Mouse (Mus musculus) intestine, postnatal 0 days (tissue): ENCODE data around the gene Nr1i3. TPM values are rescaled to one million over a fixed set of nuclear protein-coding genes. Genes with fewer than 3 reads are reported as not detected.
A peak's percentile ranks its signal among the peaks of the same experiment; 100 is the strongest.

Experiments used
- ATAC-seq: fragments of 200-750 bp; cut with Nextera tagmentation; 2 replicates; pipeline ENCODE4 v1.8.0; 2017; ENCODE audit warnings: mild to moderate bottlenecking, moderate TSS enrichment, moderate library complexity
- H3K27ac ChIP-seq: fragments of 300-500 bp; sonication (generic); 2 replicates; pipeline ENCODE4 v1.5.1; 2014; ENCODE audit warnings: mild to moderate bottlenecking, low read depth, low read length, moderate library complexity
- H3K27me3 ChIP-seq: fragments of 300-500 bp; sonication (generic); replicated peaks from 2 replicates; pipeline ENCODE4 v1.6.1; 2014; ENCODE audit warnings: low read length, mixed read lengths; ENCODE audit not compliant: control insufficient read depth, insufficient read depth
- H3K36me3 ChIP-seq: fragments of 300-500 bp; sonication (generic); 2 replicates; pipeline ENCODE4 v1.6.1; 2014; ENCODE audit warnings: mild to moderate bottlenecking, moderate library complexity; ENCODE audit not compliant: control insufficient read depth, insufficient read depth
- H3K4me1 ChIP-seq: fragments of 300-500 bp; sonication (generic); replicated peaks from 2 replicates; pipeline ENCODE4 v1.6.1; 2014; ENCODE audit warnings: antibody characterized with exemption, low read length, mixed read lengths; ENCODE audit not compliant: control insufficient read depth, insufficient read depth
- H3K4me2 ChIP-seq: fragments of 300-500 bp; sonication (generic); replicated peaks from 2 replicates; pipeline ENCODE4 v1.6.1; 2014; ENCODE audit warnings: low read depth, mild to moderate bottlenecking, moderate library complexity
- H3K4me3 ChIP-seq: fragments of 300-500 bp; sonication (generic); 2 replicates; pipeline ENCODE4 v1.5.1; 2014; ENCODE audit warnings: low read depth, low read length
- H3K9ac ChIP-seq: fragments of 300-500 bp; sonication (generic); 2 replicates; pipeline ENCODE4 v1.6.1; 2014; ENCODE audit warnings: mild to moderate bottlenecking, low read depth, low read length
- H3K9me3 ChIP-seq: fragments of 300-500 bp; sonication (generic); 2 replicates; pipeline ENCODE4 v1.6.1; 2016; ENCODE audit warnings: mixed run types; ENCODE audit not compliant: control insufficient read depth
- CTCF ChIP-seq: sonication (generic); IDR thresholded peaks from 2 replicates; pipeline ENCODE4 v1.5.1; 2016; ENCODE audit warnings: low read depth, mild to moderate bottlenecking, control low read depth, antibody characterized with exemption, moderate library complexity
- WGBS: fragments of 180-500 bp; shearing (Covaris S2); extraction: QIAGEN DNeasy Blood & Tissue Kit; methylation state at CpG from one replicate; pipeline ENCODE4 v1.1.7; 2014; 5-methylcytosine and 5-hydroxymethylcytosine counted together
- polyA plus RNA-seq: library from polyadenylated mRNA; unstranded; fragments of >200 nt; fragmentation: Nextera tagmentation; extraction: Ambion mirVana; gene quantifications from 2 replicates; pipeline ENCODE4 v1.2.1, GENCODE M21; 2015

Nr1i3 gene
- polyA plus RNA-seq, 1 experiment from 2014 or later: 30.9 TPM

DNA sequence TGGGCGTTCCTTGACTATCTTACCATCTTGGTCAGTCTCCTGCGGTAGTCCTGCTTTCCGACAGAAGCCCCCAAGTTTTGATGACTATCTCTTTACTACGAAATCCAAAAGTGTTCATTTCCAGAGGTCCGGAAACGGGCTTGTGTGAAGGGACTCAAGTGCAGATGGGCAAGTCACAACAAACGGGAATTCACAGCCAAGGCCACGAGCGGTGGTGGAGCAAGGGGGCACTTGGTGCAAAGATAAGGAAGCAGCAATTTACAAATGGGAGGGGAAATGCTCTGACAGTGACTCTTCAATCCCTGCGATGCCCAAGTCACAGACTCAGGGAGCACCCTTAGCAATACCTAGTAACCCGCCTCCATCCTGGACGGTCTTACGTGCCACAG lies 33.7 kb downstream of the Nr1i3 start:
- H3K4me1 ChIP-seq: peaks cover 9% of the 10 kb centered on the region; the same call in 1 of the 2 replicates
- peak; percentile 1; the same call in 1 of the 2 replicates for ATAC-seq
- peak overlapping the region; percentile 83 for H3K27ac ChIP-seq

DNA sequence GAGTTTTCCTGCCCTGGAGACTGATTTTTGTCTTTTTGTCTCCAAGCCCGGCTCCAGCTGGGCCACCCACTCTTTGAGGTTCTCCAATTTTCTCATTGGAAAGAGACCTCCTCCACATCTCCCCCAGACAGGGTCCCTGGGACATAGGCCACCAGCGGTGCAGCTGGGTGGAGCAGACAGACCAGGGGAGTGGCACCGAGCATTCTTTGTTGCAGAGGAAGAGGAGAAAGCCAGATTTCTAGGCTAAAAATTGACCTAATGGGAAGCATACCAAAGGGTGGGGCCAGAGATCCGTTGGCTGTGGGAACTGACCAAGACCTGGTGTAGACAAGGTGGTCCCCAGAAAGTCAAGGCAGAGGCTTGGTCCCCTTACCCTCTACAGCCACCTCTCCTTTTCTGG lies 34.1 kb downstream of the Nr1i3 start:
- no peaks in the 10 kb centered on the region; the same call in 1 of the 2 replicates for H3K27me3 ChIP-seq
- no peak for ATAC-seq
- no peak for TF ChIP-seq CTCF
- 16% methylated on average over 4 of the region's 4 CpGs for WGBS
- H3K4me3 ChIP-seq: peak overlapping the region; percentile 85
- peaks cover 9% of the 10 kb centered on the region; the same call in 1 of the 2 replicates for H3K4me1 ChIP-seq
- 0 out of 2 replicates have a peak overlapping the region, but pooled peaks have one; percentile 40 for H3K9ac ChIP-seq
- peaks cover 16% of the 10 kb centered on the region for H3K36me3 ChIP-seq
- H3K4me2 ChIP-seq: peak overlapping the region; percentile 79
- H3K9me3 ChIP-seq: no peaks in the 10 kb centered on the region
- peak overlapping the region; percentile 83 for H3K27ac ChIP-seq

More for the DNA sequence above, 33.7 kb downstream of the Nr1i3 start:
- H3K9me3 ChIP-seq: no peaks in the 10 kb centered on the region
- H3K4me2 ChIP-seq: peak overlapping the region; percentile 79
- 0 out of 2 replicates have a peak overlapping the region, but pooled peaks have one; percentile 40 for H3K9ac ChIP-seq
- H3K36me3 ChIP-seq: peaks cover 21% of the 10 kb centered on the region
- 5% methylated on average over 13 of the region's 13 CpGs for WGBS
- TF ChIP-seq CTCF: no peak
- H3K27me3 ChIP-seq: no peaks in the 10 kb centered on the region; the same call in 1 of the 2 replicates
- H3K4me3 ChIP-seq: peak overlapping the region; percentile 85

GRCm38 (mm10) chr1:171248386-171249226 lies 34.8 kb downstream of the Nr1i3 start:
- H3K27me3 ChIP-seq: no peaks in the 10 kb centered on the region; the same call in 1 of the 2 replicates
- peaks cover 9% of the 10 kb centered on the region; the same call in 1 of the 2 replicates for H3K4me1 ChIP-seq
- TF ChIP-seq CTCF: no peak
- 66% methylated on average over 3 of the region's 3 CpGs for WGBS
- H3K36me3 ChIP-seq: peaks cover 11% of the 10 kb centered on the region
- H3K9me3 ChIP-seq: no peaks in the 10 kb centered on the region
- H3K4me3 ChIP-seq: no peak overlapping the region
- H3K9ac ChIP-seq: no peak overlapping the region
- H3K27ac ChIP-seq: peak overlapping the region; percentile 83
- ATAC-seq: no peak
- no peak overlapping the region for H3K4me2 ChIP-seq

DNA sequence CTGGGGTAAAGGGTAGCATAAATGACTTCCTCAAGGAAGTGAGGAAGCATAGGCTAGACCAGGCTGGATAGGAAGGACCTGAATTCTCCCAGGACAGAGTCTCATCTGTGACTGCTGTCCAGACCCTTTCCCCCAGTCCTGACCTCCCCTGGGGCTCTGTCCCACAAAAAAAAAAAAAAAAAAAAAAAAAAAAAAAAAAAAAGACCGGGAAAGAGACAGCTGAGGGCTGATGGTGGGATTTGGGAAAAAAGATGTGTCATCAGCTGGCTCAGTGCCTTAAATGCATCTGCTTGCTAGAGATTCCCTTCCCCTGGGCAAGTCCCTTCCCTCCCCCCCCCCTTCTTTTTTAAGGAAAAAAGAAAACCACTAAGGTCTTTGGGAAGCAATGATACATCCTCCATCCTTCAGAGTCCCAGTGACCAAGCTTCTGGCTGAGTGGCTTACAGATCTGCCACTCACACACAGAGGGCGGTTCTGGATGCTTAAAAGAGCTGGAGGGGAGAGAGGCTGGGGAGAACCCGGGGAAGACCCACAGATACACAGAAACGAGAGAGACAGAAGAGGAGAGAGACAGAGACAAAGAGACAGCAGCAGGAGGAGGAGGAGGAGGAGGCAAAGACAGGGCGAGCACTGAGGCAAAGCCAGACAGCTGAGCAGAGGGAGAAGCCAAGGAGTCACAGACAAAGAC lies 36.3 kb downstream of the Nr1i3 start, which contains the start of gene Adamts4:
TSS of gene Adamts4 (plus strand) at position 509 of the 688 bp plus-strand sequence.
- ATAC-seq: no peak
- TF ChIP-seq CTCF: no peak
- Histone ChIP-seq H3K27me3 (no peaks in the 10 kb centered on the region; the same call in 1 of the 2 replicates), H3K36me3 (peaks cover 2% of the 10 kb centered on the region; the same call in 1 of the 2 replicates), H3K4me3 (peak within 1 kb of the TSS; percentile 35), H3K9me3 (no peaks in the 10 kb centered on the region), H3K27ac (peak within 1 kb of the TSS; percentile 21), H3K4me1 (peaks cover 9% of the 10 kb centered on the region; the same call in 1 of the 2 replicates), H3K9ac (0 out of 2 replicates have a peak within 1 kb of the TSS, but pooled peaks have one; percentile 26), H3K4me2 (peak within 1 kb of the TSS; percentile 58)
- whole genome bisulfite sequencing: 36% methylated on average over 5 of the region's 5 CpGs

DNA sequence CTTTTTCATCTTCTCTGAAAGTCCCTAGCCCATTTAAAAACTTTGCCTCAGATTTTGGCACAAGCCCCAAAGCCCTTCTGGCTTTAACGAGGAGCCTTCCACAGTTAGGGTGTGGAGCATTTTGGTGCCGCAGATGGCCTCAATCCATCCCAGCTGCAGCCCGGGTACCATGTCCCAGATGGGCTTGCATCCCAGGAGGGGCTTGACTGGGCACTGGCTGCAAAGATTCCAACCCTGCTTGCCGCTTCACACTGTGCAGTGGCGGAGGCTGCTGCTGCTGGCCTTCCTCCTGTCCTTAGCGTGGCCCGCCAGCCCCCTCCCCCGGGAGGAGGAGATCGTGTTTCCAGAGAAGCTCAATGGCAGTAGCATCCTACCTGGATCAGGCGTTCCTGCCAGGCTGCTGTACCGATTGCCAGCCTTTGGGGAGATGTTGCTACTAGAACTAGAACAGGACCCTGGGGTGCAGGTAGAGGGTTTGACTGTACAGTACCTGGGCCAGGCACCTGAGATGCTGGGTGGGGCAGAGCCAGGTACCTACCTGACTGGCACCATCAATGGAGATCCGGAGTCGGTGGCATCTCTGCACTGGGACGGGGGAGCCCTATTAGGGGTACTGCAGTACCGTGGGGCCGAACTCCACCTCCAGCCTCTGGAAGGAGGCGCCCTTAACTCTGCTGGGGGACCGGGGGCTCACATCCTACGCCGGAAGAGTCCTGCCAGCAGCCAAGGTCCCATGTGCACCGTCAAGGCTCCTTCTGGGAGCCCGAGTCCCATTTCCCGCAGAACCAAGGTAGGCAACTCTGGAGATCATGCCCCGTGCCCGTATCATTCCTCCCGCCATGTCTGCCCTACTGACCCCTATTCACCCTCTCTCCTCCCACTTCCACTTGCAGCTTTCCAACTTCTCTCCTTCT lies 37.2 kb downstream of the Nr1i3 start, which contains the start of gene Ndufs2:
TSS of gene Ndufs2 (minus strand) at position 709 of the 914 bp plus-strand sequence.
- 33% methylated on average over 26 of the region's 26 CpGs for WGBS
- no peak for ATAC-seq
- Histone ChIP-seq H3K4me1 (peaks cover 4% of the 10 kb centered on the region; the same call in 1 of the 2 replicates), H3K4me3 (peak within 1 kb of the TSS; percentile 35), H3K9me3 (no peaks in the 10 kb centered on the region), H3K9ac (0 out of 2 replicates have a peak within 1 kb of the TSS, but pooled peaks have one; percentile 26), H3K4me2 (peak within 1 kb of the TSS; percentile 58), H3K27me3 (no peaks in the 10 kb centered on the region; the same call in 1 of the 2 replicates), H3K27ac (peak within 1 kb of the TSS; percentile 24; the same call in 1 of the 2 replicates), H3K36me3 (no peaks in the 10 kb centered on the region)
- TF ChIP-seq CTCF: no peak
